Mouse (Mus musculus) liver, postnatal 0 days (tissue): ENCODE results near the gene Zkscan3.

Experiments
- CTCF ChIP-seq: sonication (generic); IDR thresholded peaks from 2 replicates; pipeline ENCODE4 v1.5.1; 2016; ENCODE audit warnings: antibody characterized with exemption, low read depth
- EP300 ChIP-seq: IDR thresholded peaks from 2 replicates; pipeline ENCODE4 v1.6.1; 2016; ENCODE audit warnings: antibody characterized with exemption, low read depth, mild to moderate bottlenecking

DNA sequence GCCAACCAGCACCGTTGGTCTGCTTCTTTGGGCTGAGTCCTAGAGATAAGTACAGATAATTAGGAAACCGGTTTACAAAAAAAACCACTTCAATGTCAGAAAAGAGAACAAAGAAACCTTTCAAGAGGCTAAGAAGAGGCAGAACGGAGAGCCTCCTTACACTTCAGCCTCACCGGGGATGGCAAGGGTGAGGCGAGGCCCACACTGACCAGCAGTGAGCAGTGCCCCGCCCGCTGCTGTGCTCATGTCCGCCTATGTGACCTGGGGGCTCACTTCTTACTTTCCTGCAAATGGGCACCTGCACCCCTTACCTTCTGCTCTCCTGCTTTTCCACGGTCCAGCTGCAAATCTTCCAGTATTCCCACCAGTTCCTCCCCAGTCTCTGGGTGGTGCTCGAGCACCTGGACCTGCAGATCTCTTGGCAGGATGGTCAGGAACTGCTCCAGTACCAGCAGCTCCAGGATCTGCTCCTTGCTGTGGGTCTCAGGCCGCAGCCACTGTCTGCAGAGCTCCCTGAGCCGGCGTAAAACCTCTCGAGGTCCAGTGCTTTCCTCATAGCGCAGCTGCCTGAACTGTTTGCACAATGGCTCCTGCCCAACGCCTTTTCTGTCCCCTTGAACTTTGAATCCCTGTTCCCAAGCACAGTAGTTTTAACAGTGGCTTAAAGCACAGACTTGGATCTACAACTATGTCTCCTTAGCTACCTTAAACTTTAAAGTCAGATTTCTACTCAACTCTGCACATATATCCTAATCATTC, 45.5 kb upstream of the Zkscan3 start:
- TF ChIP-seq CTCF (no peak), EP300 (no peak)
